ENCODE assay signal across 8 mouse cellular contexts in the genomic region with DNA sequence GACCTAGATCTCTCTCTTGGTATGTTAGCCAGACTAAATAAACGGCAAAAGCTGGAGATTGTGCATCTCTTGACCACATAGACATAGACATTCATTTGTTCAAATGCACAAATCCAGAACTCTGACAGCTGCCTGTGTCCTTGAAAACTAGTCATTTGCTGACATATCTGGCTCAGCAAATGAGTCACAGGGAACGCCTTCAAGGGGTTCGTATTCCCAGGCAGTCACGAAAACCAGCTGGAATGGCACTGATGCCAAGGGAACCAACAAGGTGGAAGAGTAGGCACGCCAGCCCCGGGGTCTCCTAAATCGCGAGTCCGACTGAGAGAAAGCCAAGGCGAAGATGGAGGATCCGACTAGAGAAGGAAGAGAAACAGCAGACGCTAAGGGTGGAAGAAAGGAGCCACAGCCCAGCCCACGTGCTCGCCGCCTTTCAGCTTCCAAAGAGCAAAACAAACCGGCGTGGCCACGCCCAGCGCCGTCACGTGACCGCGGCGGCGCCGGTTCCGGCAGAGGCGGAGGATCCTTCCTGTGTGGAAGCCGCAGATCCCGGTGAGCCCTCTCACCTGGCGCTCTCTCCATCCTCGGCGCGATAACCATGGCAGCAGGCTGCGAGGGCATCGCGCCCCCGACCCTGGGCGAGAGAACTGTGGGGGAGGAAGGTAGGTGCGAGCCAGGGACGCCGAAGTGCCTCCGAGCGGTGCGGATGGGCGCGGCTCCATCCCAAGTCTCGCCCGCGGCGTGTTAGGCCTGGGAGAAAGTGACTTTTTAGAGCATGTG. TPM values are rescaled to one million over a fixed set of nuclear protein-coding genes. Genes with fewer than 3 reads are reported as not detected.
DNase-seq lines count a peak whose midpoint lies in the region; ATAC-seq and TF ChIP-seq lines count a peak whose summit lies in the region.

TSS of gene Hspbap1 (plus strand) at position 498 of the 780 bp plus-strand sequence.

- H3K27ac ChIP-seq in hindbrain, embryonic 10.5 days = peak within 1 kb of the TSS; percentile 91
- peak within 1 kb of the TSS; percentile 41 for H3K27ac ChIP-seq in lung, embryonic 16.5 days (ENCODE audit: low read length)
- peak within 1 kb of the TSS; percentile 78 for H3K27ac ChIP-seq in thymus, adult 2 months (ENCODE audit: control insufficient read depth, insufficient read depth, low read length)

- no peaks in the 10 kb centered on the region for H3K9me3 ChIP-seq in hindbrain, embryonic 10.5 days
- no peaks in the 10 kb centered on the region for H3K9me3 ChIP-seq in lung, embryonic 16.5 days (ENCODE audit: control insufficient read depth, low read length)

- no peaks in the 10 kb centered on the region; the same call in 1 of the 2 replicates for H3K27me3 ChIP-seq in hindbrain, embryonic 10.5 days (ENCODE audit: insufficient read depth, poor library complexity, severe bottlenecking)
- no peaks in the 10 kb centered on the region for H3K27me3 ChIP-seq in lung, embryonic 16.5 days (ENCODE audit: control insufficient read depth, insufficient read depth, low read depth, low read length)
- no peaks in the 10 kb centered on the region for H3K27me3 ChIP-seq in thymus, adult 2 months (ENCODE audit: control insufficient read depth, insufficient read depth, low read length)

- ATAC-seq in frontal cortex, adult (ENCODE audit: low TSS enrichment) = peak; percentile 74
- ATAC-seq in lung, embryonic 16.5 days (ENCODE audit: low read depth) = peak; percentile 75

- DNase-seq in Muller cell, postnatal 12 days (ENCODE audit: inconsistent ontology term) = peak; percentile 91
- DNase-seq in cerebellum, adult 9-10 months = peak; percentile 87
- DNase-seq in hindbrain, embryonic 10.5 days (ENCODE audit: low spot score) = peak; percentile 90
- peak; percentile 90 for DNase-seq in layer of hippocampus, adult 9-11 months
- DNase-seq in ovary, adult 18-20 months (ENCODE audit: low spot score) = peak; percentile 80
- peak; percentile 95 for DNase-seq in thymus, adult 2 months

- peak within 1 kb of the TSS; percentile 96 for H3K4me3 ChIP-seq in hindbrain, embryonic 10.5 days
- H3K4me3 ChIP-seq in lung, embryonic 16.5 days (ENCODE audit: low read length) = peak within 1 kb of the TSS; percentile 77
- peak within 1 kb of the TSS; percentile 76 for H3K4me3 ChIP-seq in thymus, adult 2 months (ENCODE audit: control insufficient read depth, insufficient read depth, low read length)

- WGBS in hindbrain, embryonic 10.5 days = under 1% methylated on average over 51 of the region's 51 CpGs
- WGBS in lung, embryonic 16.5 days = under 1% methylated on average over 51 of the region's 51 CpGs
- WGBS in thymus, adult 2 months = under 1% methylated on average over 51 of the region's 51 CpGs

- H3K4me2 ChIP-seq in lung, embryonic 16.5 days (ENCODE audit: low read depth, low read length) = peak within 1 kb of the TSS; percentile 97

- TF ChIP-seq CTCF in thymus, adult 2 months (IDR thresholded peaks at IDR 0.05; ENCODE audit: borderline replicate concordance, control insufficient read depth, extremely low read depth, insufficient read depth, low read length, poor library complexity) = no peak

- H3K9ac ChIP-seq in lung, embryonic 16.5 days (ENCODE audit: low read length) = peak within 1 kb of the TSS; percentile 92

- peaks cover 60% of the 10 kb centered on the region for H3K4me1 ChIP-seq in hindbrain, embryonic 10.5 days (replicated peaks)
- peaks cover 15% of the 10 kb centered on the region for H3K4me1 ChIP-seq in lung, embryonic 16.5 days (replicated peaks; ENCODE audit: control insufficient read depth, insufficient read depth, low read length)
- H3K4me1 ChIP-seq in thymus, adult 2 months (replicated peaks; ENCODE audit: control insufficient read depth, insufficient read depth, low read length) = peaks cover 26% of the 10 kb centered on the region

- TF ChIP-seq POLR2A in thymus, adult 2 months (IDR thresholded peaks at IDR 0.05; ENCODE audit: control insufficient read depth, extremely low read depth, insufficient read depth, low read length, poor library complexity) = peak; percentile 70; the same call in 1 of the 2 replicates

- H3K36me3 ChIP-seq in hindbrain, embryonic 10.5 days = no peaks in the 10 kb centered on the region; the same call in 1 of the 2 replicates
- H3K36me3 ChIP-seq in lung, embryonic 16.5 days (ENCODE audit: control insufficient read depth, insufficient read depth, low read length) = no peaks in the 10 kb centered on the region
- no peaks in the 10 kb centered on the region for H3K36me3 ChIP-seq in thymus, adult 2 months (ENCODE audit: control insufficient read depth, insufficient read depth, low read length)

RNA-seq across cellular contexts. Expression of gene Hspbap1, which starts in this region (rescaled TPM):
- polyA plus RNA-seq in hindbrain, embryonic 10.5 days (2016; fragmentation: Nextera tagmentation; extraction: Ambion mirVana) = 24.1 and 25.0 TPM in 2 replicates
- 12.1 and 13.3 TPM in 2 replicates for polyA plus RNA-seq in lung, embryonic 16.5 days (2015; fragmentation: Nextera tagmentation; extraction: Ambion mirVana)
- polyA plus RNA-seq in thymus, adult 2 months (2012; rRNA removed) = 12.9 and 16.0 TPM in 2 replicates

Comparison
In these comparisons a context has a peak if more than half of its experiments do, and no peak if none do; other contexts are left out.
1. Peak in every context shown above with its lines: DNase-seq, ATAC-seq, H3K4me3 ChIP-seq and H3K27ac ChIP-seq.
2. H3K27ac ChIP-seq: peak in every context shown above with its lines; median percentile 91 in hindbrain, embryonic 10.5 days; 78 in thymus, adult 2 months; 41 in lung, embryonic 16.5 days.